Mouse (Mus musculus): ENCODE results near the gene Supt3.

The Supt3 gene

GRCm38 (mm10) chr17:44778141-44778540, 1.2 kb downstream of the Supt3 start:
- intact Hi-C loops (cut with DNase I), result no loop called here

DNA sequence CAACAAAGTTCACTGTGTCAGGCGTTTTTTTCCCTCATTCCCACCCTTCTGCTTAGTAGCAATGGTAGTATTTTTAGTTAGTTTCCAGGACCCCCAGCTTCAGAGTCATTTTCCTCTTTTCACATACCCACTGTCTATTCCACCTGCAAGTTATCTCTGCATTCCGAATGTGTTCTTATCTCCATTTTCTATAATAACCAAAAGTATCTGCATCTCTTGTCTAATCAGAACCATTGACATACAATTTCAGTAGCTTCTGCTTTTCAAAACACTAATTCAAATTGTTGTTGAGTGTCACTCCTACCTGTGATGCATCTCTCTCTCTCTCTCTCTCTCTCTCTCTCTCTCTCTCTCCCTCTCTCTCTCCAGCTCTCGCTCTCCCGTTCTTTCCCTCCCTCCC, 3.4 kb downstream of the Supt3 start:
- intact Hi-C loops (cut with DNase I), result no loop called here

DNA sequence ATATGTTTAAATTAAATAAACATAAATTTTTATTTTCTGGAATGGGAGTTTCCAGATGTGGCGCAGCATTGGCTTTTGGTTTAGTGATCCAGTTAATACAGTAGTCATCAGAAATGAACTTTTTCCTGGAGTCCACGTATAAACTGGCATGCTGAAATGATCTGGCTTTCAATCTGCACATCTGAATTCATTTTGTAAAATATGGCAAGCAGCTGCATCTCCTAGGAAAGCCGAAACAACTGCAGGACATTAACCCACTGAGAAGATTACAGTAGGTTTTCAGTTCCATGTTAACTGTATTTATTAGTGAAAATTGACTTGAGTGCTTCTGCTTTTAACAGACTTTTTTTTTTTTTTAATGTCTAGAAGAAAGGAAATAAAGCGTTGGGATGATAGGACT, 5.4 kb downstream of the Supt3 start:
- intact Hi-C loops (cut with DNase I), result no loop called here

DNA sequence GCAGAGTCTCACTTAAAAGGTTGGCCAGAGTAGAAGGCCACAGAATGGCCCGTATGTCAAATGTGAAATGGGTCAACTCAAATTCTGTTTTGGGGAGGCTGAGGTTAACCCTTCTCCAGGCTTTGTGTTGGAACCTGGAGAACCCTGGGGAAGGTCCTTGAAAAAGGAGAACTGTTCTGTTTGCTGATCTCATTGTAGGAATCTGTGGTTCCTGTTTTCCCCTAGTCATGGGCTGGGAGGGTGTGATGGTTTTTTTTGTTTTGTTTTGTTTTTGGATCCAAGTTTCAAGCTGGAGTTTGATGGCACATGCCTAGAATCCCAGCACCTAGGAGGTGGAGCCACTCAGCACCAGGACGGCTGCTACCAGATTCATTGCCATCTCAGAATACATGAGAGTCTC, 6.2 kb downstream of the Supt3 start:
- intact Hi-C loops (cut with DNase I), result no loop called here

DNA sequence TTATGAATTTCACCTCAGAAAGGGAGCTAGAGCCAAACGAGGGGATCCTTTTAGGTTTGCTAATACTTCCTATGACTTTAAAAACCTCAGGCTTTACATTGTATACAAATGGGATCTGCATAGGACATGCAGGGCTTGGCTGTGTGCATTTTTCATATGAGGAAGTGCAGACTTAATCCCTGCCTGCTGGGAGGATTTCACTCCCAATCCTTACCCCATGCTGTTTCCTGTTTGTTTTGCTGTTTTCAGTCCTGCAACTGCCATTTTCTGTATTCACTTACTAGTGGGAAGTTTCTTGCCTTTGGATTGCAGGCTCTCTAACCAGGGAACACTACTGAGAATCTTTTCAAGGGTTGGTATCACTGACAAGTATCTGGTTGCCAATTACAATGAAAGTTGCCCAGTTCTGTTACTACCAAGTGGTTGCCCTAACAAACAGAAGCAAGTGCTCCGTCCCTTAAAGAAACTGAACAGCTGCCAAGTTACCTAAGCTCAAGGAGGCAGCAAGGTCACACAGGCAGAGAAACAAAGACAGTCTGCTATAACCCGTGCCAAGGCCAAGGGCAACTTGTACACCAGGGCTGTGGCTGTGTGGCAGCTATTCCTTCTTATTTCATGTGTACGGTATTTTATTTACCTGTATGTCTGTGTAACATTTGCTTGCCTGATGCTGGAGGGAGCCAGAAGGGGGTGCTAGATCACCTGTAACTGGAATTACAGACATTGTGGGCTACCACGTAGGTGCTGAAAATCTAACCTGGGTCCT, 12.2 kb downstream of the Supt3 start:
- intact Hi-C loops (cut with DNase I), result no loop called here

DNA sequence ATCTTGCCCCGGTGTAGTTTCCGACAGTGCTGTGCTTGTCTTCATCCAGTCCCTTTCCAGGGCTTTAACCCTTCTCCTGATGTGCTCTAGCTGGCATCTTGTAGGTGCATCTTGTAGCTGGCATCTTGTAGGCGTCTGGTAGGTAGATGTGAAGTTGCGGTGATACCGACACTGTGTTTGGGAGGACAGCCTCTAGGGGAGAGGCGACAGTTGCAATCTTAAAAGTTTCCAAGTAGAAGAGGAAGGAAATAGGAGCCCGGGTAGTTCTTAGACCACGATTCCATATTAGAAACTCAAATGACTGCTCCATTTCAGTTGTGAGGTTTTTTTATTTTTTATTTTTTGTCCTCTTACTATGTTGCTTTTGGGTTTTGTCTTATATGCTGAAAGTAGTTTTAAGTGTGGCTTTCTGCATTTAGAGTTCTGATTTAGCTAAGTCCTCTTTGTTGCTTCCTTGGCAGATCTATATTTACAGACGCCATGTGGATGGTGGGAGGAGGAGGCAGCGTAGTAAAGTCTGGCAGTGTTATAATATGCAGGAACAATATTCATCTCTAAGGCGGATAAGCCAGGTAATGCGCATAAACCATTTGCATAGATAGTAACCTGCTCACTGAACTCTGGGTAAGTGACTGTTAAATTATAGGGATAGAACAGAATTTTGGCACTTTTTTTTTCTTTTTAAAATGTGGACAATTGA, 15.4 kb downstream of the Supt3 start:
- intact Hi-C loops (cut with DNase I), result no loop called here

DNA sequence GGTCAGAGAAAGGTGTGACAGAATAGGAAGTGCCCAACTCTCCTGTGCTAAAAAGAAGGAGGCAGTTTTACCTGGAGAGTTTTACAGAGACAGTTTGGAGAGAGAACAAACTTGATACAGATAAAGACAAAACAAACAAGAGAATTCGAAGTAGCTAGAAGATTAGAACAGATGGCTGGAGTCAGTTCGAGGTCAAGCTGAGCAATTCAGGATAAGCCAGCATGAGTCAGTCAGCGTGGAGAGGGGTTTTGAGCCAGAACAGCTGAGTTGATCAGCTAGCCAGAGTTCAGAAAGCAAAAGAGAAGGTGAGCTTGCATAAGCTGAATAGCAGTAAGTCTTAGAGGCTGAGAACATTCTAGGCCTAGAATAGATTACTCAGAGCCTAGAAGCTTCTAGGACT, 20.4 kb downstream of the Supt3 start:
- intact Hi-C loops (cut with DNase I), result no loop called here

GRCm38 (mm10) chr17:44807031-44807430, 30.1 kb downstream of the Supt3 start:
- intact Hi-C loops (cut with DNase I), result no loop called here

- intact Hi-C loops (cut with DNase I), result no loop called here
Observed at GRCm38 (mm10) chr17:44814508-44815175, 37.7 kb downstream of the Supt3 start, which contains the start of gene Runx2. TSS of gene Runx2 (minus strand) at chr17:44814797.

GRCm38 (mm10) chr17:44818825-44819224, 41.9 kb downstream of the Supt3 start:
- intact Hi-C loops (cut with DNase I), result no loop called here

- intact Hi-C loops (cut with DNase I), result loop anchor here (10.0 kb wide), 1 partner anchor 105 kb away; no protein-coding TSS in a partner anchor
Observed at GRCm38 (mm10) chr17:44819816-44820215, 42.9 kb downstream of the Supt3 start.

DNA sequence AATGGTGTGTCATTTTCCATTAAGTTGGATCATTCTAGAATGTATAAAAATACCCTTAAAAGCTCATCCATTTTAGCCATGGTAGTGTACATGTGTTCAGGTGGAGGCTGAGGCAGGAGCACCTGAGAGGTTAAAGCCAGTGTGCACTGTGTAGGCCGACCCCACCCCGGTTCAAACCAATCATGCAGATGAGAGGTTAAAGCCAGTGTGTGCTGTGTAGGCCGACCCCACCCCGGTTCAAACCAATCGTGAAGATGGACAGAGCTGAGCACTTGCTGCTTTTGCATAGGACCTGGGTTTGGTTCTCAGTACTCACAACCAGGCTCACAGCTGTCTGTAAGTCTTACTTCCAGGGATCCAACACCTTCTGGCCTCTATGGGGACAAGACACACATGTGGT, 45.0 kb downstream of the Supt3 start:
- intact Hi-C loops (cut with DNase I), result loop anchor here (10.0 kb wide), 1 partner anchor 103 kb away; no protein-coding TSS in a partner anchor

GRCm38 (mm10) chr17:44827124-44827523, 50.2 kb downstream of the Supt3 start:
- intact Hi-C loops (cut with DNase I), result loop anchor here (10.0 kb wide), 1 partner anchor 98 kb away; no protein-coding TSS in a partner anchor

- intact Hi-C loops (cut with DNase I), result loop anchor here (10.0 kb wide), 1 partner anchor 97 kb away; no protein-coding TSS in a partner anchor
Observed at GRCm38 (mm10) chr17:44827964-44828363, 51.0 kb downstream of the Supt3 start.

DNA sequence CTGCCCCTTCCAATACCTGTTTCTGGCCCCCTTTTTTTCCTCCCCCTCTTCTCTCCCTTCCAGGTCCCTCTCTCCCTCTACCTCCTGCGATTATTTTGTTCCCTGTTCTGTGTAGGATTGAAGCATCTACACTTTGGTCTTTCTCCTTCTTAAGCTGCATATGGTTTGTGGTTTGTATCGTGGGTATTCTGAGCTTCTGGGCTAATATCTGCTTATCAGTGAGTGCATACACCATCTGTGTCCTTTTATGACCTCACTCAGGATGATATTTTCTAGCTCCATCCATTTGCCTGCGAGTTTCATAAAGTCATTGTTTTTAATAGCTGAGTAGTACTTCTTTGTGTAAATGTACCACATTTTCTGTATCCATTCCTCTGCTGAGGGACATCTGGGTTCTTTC, 52.6 kb downstream of the Supt3 start:
- intact Hi-C loops (cut with DNase I), result loop anchor here (10.0 kb wide), 1 partner anchor 95 kb away; no protein-coding TSS in a partner anchor

DNA sequence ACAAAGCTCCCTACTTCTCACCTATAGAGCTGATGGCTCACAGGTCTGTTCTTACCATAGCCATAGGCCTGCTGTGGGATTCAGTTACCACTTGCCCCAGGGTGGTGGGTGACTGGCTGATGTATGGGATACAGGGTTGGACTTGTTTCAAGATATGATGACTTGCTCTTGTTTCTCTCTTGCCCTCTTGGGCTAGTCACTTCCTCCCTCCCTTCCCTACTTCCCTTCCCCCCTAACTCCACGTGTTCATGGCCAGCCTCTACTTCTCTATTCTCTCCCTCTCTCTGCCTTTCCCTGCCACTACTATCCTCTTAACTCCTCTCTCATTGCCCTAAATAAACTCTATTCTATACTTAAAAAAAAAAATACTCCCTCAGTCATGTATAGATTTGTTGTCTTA, 54.2 kb downstream of the Supt3 start:
- intact Hi-C loops (cut with DNase I), result no loop called here

- intact Hi-C loops (cut with DNase I), result no loop called here
Observed at GRCm38 (mm10) chr17:44842184-44842583, 65.2 kb downstream of the Supt3 start.

GRCm38 (mm10) chr17:44863165-44863564, 86.2 kb downstream of the Supt3 start:
- intact Hi-C loops (cut with DNase I), result no loop called here

- intact Hi-C loops (cut with DNase I), result no loop called here
Observed at GRCm38 (mm10) chr17:44893592-44893991, 116.6 kb downstream of the Supt3 start.

- intact Hi-C loops (cut with DNase I), result no loop called here
Observed at GRCm38 (mm10) chr17:44943536-44944090, 166.7 kb downstream of the Supt3 start.

GRCm38 (mm10) chr17:44945333-44945732, 168.4 kb downstream of the Supt3 start:
- intact Hi-C loops (cut with DNase I), result loop anchor here (5.0 kb wide), 1 partner anchor 72 kb away; no protein-coding TSS in a partner anchor

Measured in adrenal gland (tissue).